Mouse (Mus musculus): ENCODE measurements around the gene Ppp1r14d. TPM values are rescaled to one million over a fixed set of nuclear protein-coding genes. Genes with fewer than 3 reads are reported as not detected.
A peak's percentile ranks its signal among the peaks of the same experiment; 100 is the strongest.

The Ppp1r14d gene
- polyA plus RNA-seq, 1 experiment from 2014 or later: not detected

DNA sequence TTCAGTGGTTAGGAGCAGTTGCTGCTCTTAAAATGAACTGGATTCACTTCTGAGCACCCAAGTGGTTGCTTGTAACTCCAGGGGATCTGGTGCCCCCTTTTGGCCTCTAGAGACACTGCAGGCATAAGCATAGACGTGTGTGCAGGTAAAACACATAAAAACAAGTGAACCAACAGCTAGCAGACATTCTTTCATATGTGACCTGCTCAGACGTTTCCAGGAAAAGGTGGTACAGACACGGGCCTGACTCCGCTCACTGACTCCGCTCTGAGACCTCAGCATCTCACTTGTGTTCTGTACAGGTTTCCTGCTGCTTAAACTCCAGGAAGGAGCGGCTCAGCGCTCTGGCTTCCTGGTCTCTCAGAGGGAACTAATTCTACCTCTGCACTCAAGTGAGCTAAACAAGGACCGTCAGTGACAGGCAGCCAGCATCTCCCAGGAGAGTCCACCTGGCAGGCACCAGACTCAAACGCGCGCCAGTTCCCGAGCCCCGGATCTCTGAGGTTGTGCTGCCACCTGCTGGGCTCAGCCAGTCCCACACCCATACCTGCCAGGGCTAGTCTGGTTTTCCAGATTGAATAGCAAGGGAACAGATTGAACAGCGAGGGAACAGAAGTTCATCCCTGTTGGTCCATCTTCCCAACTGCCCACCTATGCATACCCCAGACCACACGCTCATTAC lies 40.5 kb downstream of the Ppp1r14d start:
- Histone ChIP-seq H3K27ac (replicated peaks) (no peak overlapping the region), H3K9ac (replicated peaks) (0 out of 2 replicates have a peak overlapping the region, but pooled peaks have one; percentile 17)

DNA sequence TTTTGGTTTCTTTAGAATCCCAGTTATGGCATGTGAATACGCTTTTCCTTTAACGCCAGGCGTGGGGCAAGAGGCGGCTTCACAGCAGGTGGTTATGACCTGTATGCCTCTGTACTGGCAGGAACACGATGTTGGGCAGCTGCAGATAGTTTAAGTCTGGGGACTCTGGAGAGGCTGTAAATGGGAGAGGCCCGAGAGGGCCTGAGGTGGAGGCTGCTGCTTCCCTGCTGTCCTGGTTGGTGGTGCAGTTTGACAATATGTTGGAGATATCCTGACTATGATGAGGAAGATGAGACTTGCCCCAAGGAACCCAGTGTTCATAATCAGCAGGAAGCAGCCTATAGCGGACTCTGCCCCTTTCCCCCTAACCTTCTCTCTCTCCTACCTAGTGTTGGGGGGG lies 46.8 kb downstream of the Ppp1r14d start:
- Histone ChIP-seq H3K36me3 (peaks cover 54% of the 10 kb centered on the region), H3K9me3 (no peaks in the 10 kb centered on the region), H3K4me2 (replicated peaks) (no peak overlapping the region), H3K27ac (replicated peaks) (no peak overlapping the region), H3K9ac (replicated peaks) (no peak overlapping the region), H3K4me3 (no peak overlapping the region), H3K27me3 (no peaks in the 10 kb centered on the region), H3K4me1 (no peaks in the 10 kb centered on the region)
- ATAC-seq (ENCODE audit: low FRiP score, low read depth): no peak
- 76% methylated on average over 7 of the region's 7 CpGs for WGBS

More for the DNA sequence above, 40.5 kb downstream of the Ppp1r14d start:
- H3K9me3 ChIP-seq: no peaks in the 10 kb centered on the region
- WGBS: 10% methylated on average over 15 of the region's 15 CpGs
- H3K4me2 ChIP-seq (replicated peaks): peak overlapping the region; percentile 50
- H3K27me3 ChIP-seq: no peaks in the 10 kb centered on the region
- H3K4me3 ChIP-seq: peak overlapping the region; percentile 23
- peaks cover 6% of the 10 kb centered on the region for H3K4me1 ChIP-seq
- peaks cover 9% of the 10 kb centered on the region for H3K36me3 ChIP-seq
- ATAC-seq (ENCODE audit: low FRiP score, low read depth): peak; percentile 65

DNA sequence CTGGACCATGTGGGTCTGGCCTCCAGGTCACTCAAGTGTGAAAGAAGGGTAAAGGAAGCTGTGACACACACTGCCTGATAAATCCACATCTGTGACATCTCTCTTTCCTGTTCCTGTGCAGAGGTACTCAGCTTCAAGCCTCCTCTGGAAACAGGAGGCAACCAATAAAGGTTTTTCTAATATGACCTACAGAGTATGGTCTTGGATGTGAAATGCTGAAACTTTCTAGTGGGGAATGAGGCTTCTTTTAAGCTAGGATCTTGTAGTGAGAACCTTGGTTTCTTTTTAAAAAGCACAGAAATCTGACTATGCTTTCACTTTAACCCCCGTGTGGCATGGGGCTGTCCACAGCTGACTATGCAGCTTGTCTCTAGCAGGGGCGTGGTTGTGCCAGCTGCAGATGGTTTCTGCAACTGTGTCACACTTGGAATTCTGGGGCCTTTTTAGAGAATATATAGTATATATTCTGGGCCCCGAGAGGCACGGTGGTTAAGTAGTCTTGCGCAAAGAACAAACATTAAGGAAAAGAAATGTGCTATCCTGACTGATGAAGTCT lies 52.2 kb downstream of the Ppp1r14d start:
- WGBS: 91% methylated on average over 5 of the region's 5 CpGs
- no peak overlapping the region for H3K4me2 ChIP-seq (replicated peaks)
- no peak for ATAC-seq (ENCODE audit: low FRiP score, low read depth)
- H3K4me3 ChIP-seq: no peak overlapping the region
- H3K9ac ChIP-seq (replicated peaks): no peak overlapping the region
- no peaks in the 10 kb centered on the region for H3K27me3 ChIP-seq
- peaks cover 23% of the 10 kb centered on the region for H3K4me1 ChIP-seq
- no peak overlapping the region for H3K27ac ChIP-seq (replicated peaks)
- peaks cover 39% of the 10 kb centered on the region for H3K36me3 ChIP-seq
- H3K9me3 ChIP-seq: no peaks in the 10 kb centered on the region

DNA sequence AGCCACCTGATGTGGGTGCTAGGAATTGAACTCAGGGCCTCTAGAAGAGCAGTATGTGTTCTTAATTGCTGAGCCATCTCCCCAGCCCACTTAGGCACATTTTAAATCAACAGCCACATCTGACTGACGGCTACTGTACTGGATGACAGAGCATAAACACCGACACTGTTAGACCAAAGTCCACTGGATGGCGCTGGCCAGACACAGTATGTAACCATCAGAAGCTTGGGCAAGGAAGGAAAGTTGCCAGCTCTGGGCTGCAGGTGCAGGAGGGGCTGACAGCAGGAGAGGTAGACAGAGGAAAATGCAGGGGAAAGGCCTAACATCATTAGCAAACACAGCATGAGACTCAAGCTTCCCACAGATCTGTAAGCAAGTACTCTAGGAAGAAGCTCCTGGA lies 52.9 kb downstream of the Ppp1r14d start:
- Histone ChIP-seq H3K36me3 (peaks cover 41% of the 10 kb centered on the region), H3K27ac (replicated peaks) (no peak overlapping the region), H3K4me1 (peaks cover 28% of the 10 kb centered on the region), H3K4me2 (replicated peaks) (no peak overlapping the region), H3K9ac (replicated peaks) (no peak overlapping the region), H3K4me3 (no peak overlapping the region), H3K27me3 (no peaks in the 10 kb centered on the region), H3K9me3 (no peaks in the 10 kb centered on the region)
- WGBS: 45% methylated on average over 3 of the region's 3 CpGs
- ATAC-seq (ENCODE audit: low FRiP score, low read depth): no peak

DNA sequence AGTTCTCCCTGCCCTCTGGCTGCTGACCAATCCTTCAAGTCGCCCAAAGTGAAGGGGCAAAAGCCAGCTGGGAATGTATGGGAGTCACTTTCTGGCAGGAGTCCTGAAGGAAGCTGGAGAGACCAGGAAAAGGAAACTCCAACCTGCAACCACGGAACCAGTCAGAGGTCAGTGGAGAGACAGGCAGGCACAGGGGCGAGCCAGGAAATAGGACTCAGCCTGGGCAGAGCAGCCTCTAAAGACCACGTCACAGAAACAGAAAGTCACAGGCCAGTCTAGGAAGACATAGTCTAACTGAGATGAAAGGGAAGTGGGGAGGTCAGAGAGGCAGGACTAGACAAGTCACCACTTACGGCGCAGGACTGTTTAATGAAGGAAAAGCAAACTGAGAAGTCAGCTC lies 54.1 kb downstream of the Ppp1r14d start:
- no peak overlapping the region for H3K4me3 ChIP-seq
- no peaks in the 10 kb centered on the region for H3K9me3 ChIP-seq
- peaks cover 28% of the 10 kb centered on the region for H3K4me1 ChIP-seq
- H3K36me3 ChIP-seq: peaks cover 38% of the 10 kb centered on the region
- no peak overlapping the region for H3K9ac ChIP-seq (replicated peaks)
- ATAC-seq (ENCODE audit: low FRiP score, low read depth): no peak
- no peak overlapping the region for H3K27ac ChIP-seq (replicated peaks)
- no peak overlapping the region for H3K4me2 ChIP-seq (replicated peaks)
- no peaks in the 10 kb centered on the region for H3K27me3 ChIP-seq
- WGBS: 78% methylated on average over 6 of the region's 6 CpGs

DNA sequence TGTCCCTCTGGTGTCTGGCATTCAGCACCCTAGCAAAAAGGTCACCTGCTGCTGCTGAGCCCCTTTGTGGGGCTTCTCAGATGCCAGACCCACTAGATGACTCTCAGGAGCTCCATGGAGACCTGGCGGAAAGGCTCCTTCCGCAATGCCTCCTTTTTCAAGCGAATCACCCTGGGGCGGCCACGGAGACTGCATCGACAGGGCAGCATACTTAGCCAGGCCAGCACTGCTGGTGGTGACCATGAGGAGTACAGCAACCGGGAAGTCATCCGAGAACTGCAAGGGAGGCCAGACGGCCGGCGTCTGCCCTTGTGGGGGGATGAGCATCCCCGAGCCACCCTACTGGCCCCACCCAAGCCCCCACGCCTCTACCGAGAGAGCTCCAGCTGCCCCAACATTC lies 54.8 kb downstream of the Ppp1r14d start:
- peaks cover 28% of the 10 kb centered on the region for H3K4me1 ChIP-seq
- no peak overlapping the region for H3K27ac ChIP-seq (replicated peaks)
- H3K27me3 ChIP-seq: no peaks in the 10 kb centered on the region
- no peak overlapping the region for H3K9ac ChIP-seq (replicated peaks)
- no peaks in the 10 kb centered on the region for H3K9me3 ChIP-seq
- no peak for ATAC-seq (ENCODE audit: low FRiP score, low read depth)
- no peak overlapping the region for H3K4me3 ChIP-seq
- 45% methylated on average over 14 of the region's 14 CpGs for WGBS
- no peak overlapping the region for H3K4me2 ChIP-seq (replicated peaks)
- peaks cover 31% of the 10 kb centered on the region for H3K36me3 ChIP-seq

DNA sequence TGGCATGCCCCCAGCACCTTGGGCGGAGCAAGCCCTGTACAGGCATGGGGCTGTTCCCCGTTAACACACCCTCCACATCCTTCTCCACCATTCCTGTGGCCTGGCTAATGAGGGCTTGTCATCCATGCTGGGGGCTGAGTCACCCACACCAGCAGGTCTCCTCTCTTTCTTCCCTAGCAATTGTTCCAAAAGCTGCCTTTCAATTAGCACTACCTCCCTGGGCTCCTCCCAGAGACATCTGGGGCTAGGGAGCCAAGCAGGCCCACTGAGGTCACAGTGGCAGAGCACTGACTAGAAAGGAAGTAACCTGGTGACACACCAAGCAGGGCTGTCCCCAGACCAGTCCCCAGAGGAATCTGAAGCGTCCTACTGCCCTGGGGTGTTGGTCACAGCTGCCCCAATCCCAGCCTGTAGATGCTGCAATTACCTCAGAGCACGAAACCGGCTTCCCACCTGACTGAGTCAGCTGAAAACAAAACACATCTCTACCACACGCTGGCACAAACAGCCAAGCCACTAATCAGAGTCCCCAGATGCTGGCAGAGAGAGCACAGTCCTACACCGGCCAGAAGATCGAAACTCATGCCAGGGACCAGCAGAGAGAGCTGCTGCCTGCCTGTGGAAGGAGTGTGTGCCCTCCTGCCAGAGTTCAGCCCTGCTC lies 55.6 kb downstream of the Ppp1r14d start, which contains the start of gene Gm14137:
Gene Gm14137, plus strand, starts transcription at position 519 of the 661 bp plus-strand sequence.
- H3K36me3 ChIP-seq: peaks cover 23% of the 10 kb centered on the region
- H3K9ac ChIP-seq (replicated peaks): 0 out of 2 replicates have a peak within 1 kb of the TSS, but pooled peaks have one; percentile 15
- ATAC-seq (ENCODE audit: low FRiP score, low read depth): peak; percentile 47; the same call in 1 of the 2 replicates
- peaks cover 28% of the 10 kb centered on the region for H3K4me1 ChIP-seq
- H3K27ac ChIP-seq (replicated peaks): no peak within 1 kb of the TSS
- peaks cover 4% of the 10 kb centered on the region; the same call in 1 of the 2 replicates for H3K27me3 ChIP-seq
- H3K4me3 ChIP-seq: no peak within 1 kb of the TSS
- H3K4me2 ChIP-seq (replicated peaks): 0 out of 2 replicates have a peak within 1 kb of the TSS, but pooled peaks have one; percentile 8
- H3K9me3 ChIP-seq: no peaks in the 10 kb centered on the region
- WGBS: 39% methylated on average over 8 of the region's 8 CpGs

DNA sequence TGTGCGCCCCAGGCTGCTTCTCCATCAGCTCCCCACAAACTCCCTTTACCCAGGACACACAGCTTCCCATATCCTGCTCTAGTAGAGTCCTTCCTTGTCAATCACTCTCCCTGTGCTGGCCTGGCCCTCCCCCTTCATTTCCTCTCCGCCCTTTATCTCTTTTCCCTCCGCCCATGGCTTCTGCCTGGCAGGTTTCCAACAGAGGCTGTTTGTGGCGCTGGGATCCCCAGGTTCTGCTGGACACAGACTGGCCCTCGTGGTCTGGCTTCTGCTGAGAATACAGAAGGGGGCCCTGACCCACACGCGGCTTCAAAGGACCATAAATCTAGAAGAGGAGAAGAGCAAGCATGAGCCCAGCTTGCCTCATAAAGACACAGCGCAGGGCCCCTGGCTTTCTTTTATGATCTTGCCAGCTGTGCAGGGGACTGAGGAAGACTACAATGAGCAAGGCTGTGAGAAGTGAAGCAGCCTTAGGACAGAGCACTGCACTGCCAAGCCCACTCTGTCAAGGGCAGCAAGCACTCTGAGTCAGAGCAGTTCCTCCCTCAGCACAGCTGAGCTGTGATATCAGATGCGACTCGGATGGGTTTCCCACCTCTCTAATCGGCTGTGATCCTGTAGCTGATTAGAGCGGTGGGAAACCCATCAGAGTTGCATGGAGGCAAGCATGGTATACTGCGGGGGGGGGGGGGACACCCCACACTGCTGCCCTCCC lies 56.7 kb downstream of the Ppp1r14d start:
- Histone ChIP-seq H3K27me3 (peaks cover 13% of the 10 kb centered on the region), H3K27ac (replicated peaks) (peak overlapping the region; percentile 68), H3K4me1 (peaks cover 29% of the 10 kb centered on the region), H3K9ac (replicated peaks) (0 out of 2 replicates have a peak overlapping the region, but pooled peaks have one; percentile 15), H3K4me3 (no peak overlapping the region), H3K4me2 (replicated peaks) (peak overlapping the region; percentile 8), H3K9me3 (no peaks in the 10 kb centered on the region), H3K36me3 (peaks cover 13% of the 10 kb centered on the region)
- peak; percentile 24; the same call in 1 of the 2 replicates for ATAC-seq (ENCODE audit: low FRiP score, low read depth)
- 24% methylated on average over 13 of the region's 13 CpGs for WGBS

DNA sequence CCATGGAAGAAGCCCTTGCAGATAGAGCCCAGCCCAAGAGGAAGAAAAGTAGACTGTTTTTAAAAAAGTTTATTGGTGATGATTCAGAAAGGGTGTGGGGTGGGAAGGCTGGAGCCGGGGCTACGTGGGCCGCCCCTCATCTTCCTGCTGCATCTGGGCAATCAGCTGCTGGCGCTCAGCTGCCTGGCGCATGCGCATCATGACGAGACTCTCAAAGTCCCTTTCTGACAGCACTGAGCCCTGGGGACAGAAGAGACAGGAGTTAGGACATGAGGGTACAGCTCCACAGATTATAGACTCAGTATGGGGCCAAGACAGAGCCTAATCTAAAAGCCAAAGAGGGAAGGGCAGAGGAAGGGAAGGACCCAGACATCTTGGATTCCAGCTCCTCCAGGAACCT lies 57.3 kb downstream of the Ppp1r14d start:
- Histone ChIP-seq H3K4me1 (peaks cover 35% of the 10 kb centered on the region), H3K4me3 (no peak overlapping the region), H3K9ac (replicated peaks) (no peak overlapping the region), H3K4me2 (replicated peaks) (peak overlapping the region; percentile 8; the same call in 1 of the 2 replicates), H3K27ac (replicated peaks) (0 out of 2 replicates have a peak overlapping the region, but pooled peaks have one; percentile 68), H3K27me3 (peaks cover 18% of the 10 kb centered on the region), H3K36me3 (peaks cover 8% of the 10 kb centered on the region; the same call in 1 of the 2 replicates), H3K9me3 (no peaks in the 10 kb centered on the region)
- no peak for ATAC-seq (ENCODE audit: low FRiP score, low read depth)
- WGBS: 88% methylated on average over 7 of the region's 7 CpGs

DNA sequence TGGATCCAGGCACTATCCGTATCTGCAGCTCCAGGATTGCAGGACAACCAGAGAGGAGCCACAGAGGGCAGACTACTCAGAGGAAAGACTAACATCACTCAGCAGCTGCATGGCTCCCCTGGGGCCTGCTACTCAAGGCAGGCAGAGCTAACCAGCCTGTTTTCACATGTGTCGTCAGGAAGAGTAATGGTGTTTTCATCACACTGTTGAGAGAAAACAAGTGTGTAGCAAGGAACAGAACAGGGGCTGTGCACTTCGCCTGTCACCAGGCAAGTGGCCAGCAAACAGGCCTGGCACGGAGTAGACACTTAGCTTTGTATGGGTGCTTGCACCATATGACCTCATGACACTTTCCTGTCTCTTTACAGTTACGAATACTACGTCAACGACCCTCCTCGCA lies 58.1 kb downstream of the Ppp1r14d start:
- no peak for ATAC-seq (ENCODE audit: low FRiP score, low read depth)
- H3K4me1 ChIP-seq: peaks cover 43% of the 10 kb centered on the region

DNA sequence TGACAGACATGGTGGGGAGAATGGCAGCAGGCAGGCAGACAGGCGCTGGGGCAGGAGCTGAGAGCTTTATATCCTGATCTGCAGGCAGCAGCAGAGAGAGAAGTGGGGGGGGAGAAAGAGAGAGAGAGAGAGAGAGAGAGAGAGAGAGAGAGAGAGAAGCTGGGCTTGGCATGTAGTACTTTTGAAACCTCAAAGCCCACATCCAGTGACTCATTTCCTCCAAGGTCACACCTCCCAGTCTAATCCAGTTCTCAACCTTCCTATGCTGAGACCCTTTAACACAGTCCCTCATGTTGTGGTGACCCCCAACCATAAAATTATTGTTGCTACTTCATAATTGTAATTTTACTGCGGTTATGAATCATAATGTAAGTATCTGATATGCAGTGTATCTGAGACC lies 59.4 kb downstream of the Ppp1r14d start:
- H3K4me2 ChIP-seq (replicated peaks): no peak overlapping the region
- 0 out of 2 replicates have a peak, but pooled peaks cover 5% of the 10 kb centered on the region for H3K36me3 ChIP-seq
- H3K4me3 ChIP-seq: no peak overlapping the region
- no peaks in the 10 kb centered on the region for H3K9me3 ChIP-seq
- H3K9ac ChIP-seq (replicated peaks): no peak overlapping the region
- no peak overlapping the region for H3K27ac ChIP-seq (replicated peaks)
- H3K4me1 ChIP-seq: peaks cover 44% of the 10 kb centered on the region
- whole genome bisulfite sequencing: 91% methylated on average over 2 of the region's 2 CpGs
- ATAC-seq (ENCODE audit: low FRiP score, low read depth): no peak
- peaks cover 40% of the 10 kb centered on the region for H3K27me3 ChIP-seq

More for the DNA sequence above, 58.1 kb downstream of the Ppp1r14d start:
- Histone ChIP-seq H3K36me3 (0 out of 2 replicates have a peak, but pooled peaks cover 5% of the 10 kb centered on the region), H3K9ac (replicated peaks) (no peak overlapping the region), H3K9me3 (no peaks in the 10 kb centered on the region), H3K4me2 (replicated peaks) (no peak overlapping the region), H3K27me3 (peaks cover 27% of the 10 kb centered on the region), H3K27ac (replicated peaks) (no peak overlapping the region), H3K4me3 (no peak overlapping the region)
- WGBS: 83% methylated on average over 8 of the region's 8 CpGs

Data from midbrain, embryonic 12.5 days (tissue).